In genomic region chr10:77420190-77420589, GRCm38 (mm10) we compare ENCODE assay signal across 26 mouse cellular contexts. TPM values are rescaled to one million over a fixed set of nuclear protein-coding genes. Genes with fewer than 3 reads are reported as not detected.
A peak's percentile ranks its signal among the peaks of the same experiment; 100 is the strongest.
DNase-seq lines count a peak whose midpoint lies in the region; ATAC-seq and TF ChIP-seq lines count a peak whose summit lies in the region.
"Had no signal": no experiment of that assay in that cellular context is flagged by ENCODE, and none has a peak within 500 bp of the region (broad histone marks: within the 10 kb centered on the region; RNA-seq: fewer than 3 reads in every experiment).

No protein-coding gene starts in this region.

- H3K4me2 ChIP-seq in myocyte (ENCODE audit: low read depth) = peak overlapping the region; percentile 98
- H3K4me2 ChIP-seq: embryonic facial prominence, embryonic 13.5 days; embryonic facial prominence, embryonic 15.5 days; forebrain, embryonic 12.5 days had no signal

- H3K27ac ChIP-seq in testis, adult 2 months (ENCODE audit: control insufficient read depth, insufficient read depth, low read depth, low read length) = no peak overlapping the region
- H3K27ac ChIP-seq: embryonic facial prominence, embryonic 13.5 days; embryonic facial prominence, embryonic 15.5 days; forebrain, embryonic 10.5 days; forebrain, embryonic 12.5 days had no signal

- H3ac ChIP-seq in myocyte (ENCODE audit: control insufficient read depth, insufficient read length) = no peak overlapping the region

- H3K4me3 ChIP-seq in testis, adult 2 months (ENCODE audit: control insufficient read depth, low read depth, low read length) = peak overlapping the region; percentile 36; the same call in 1 of the 2 replicates
- H3K4me3 ChIP-seq in myocyte = no peak overlapping the region
- H3K4me3 ChIP-seq: embryonic facial prominence, embryonic 13.5 days; embryonic facial prominence, embryonic 15.5 days; erythroblast, embryonic 14.5 days; forebrain, embryonic 10.5 days; forebrain, embryonic 12.5 days had no signal

- no peaks in the 10 kb centered on the region for H3K79me2 ChIP-seq in myocyte (ENCODE audit: control insufficient read depth, insufficient read depth)

- no peak for TF ChIP-seq CTCF in testis, adult 2 months (IDR thresholded peaks at IDR 0.05; ENCODE audit: control insufficient read depth, insufficient read depth, insufficient replicate concordance, low read depth, low read length)

- DNase-seq in testis, postnatal 14 days (ENCODE audit: low spot score) = no peak
- peak; percentile 6 for DNase-seq in 416B (ENCODE audit: low read depth)
- DNase-seq in kidney, adult 11 months = no peak
- DNase-seq: adrenal gland, adult 8-10 months; adrenal gland, postnatal 14 days; adrenal gland, postnatal 36 days; cerebellum, adult 11-12 months; cerebellum, adult 2 months; cerebellum, adult 9-10 months; cerebellum, postnatal 10 days; cerebellum, postnatal 25 days; embryo, embryonic 11 days had no signal

- ATAC-seq in inflammation-experienced regulatory T-cells, adult 6 months = no peak
- ATAC-seq: activated CD4-positive, CD25-positive, alpha-beta regulatory T cell, adult 4 months; CD4-positive, CD25-positive, alpha-beta regulatory T cell, adult 4 months; forebrain, embryonic 14.5 days; forebrain, embryonic 16.5 days; Patski had no signal

- peaks cover 12% of the 10 kb centered on the region for H3K4me1 ChIP-seq in testis, adult 2 months (ENCODE audit: control insufficient read depth, insufficient read depth, low read length)

- H3K36me3 ChIP-seq in testis, adult 2 months (ENCODE audit: control insufficient read depth, insufficient read depth, low read length) = no peaks in the 10 kb centered on the region
- H3K36me3 ChIP-seq in myocyte (ENCODE audit: control insufficient read depth, insufficient read depth) = no peaks in the 10 kb centered on the region
- H3K36me3 ChIP-seq: embryonic facial prominence, embryonic 13.5 days; embryonic facial prominence, embryonic 15.5 days; forebrain, embryonic 10.5 days; forebrain, embryonic 12.5 days; G1E had no signal

- no peak for TF ChIP-seq POLR2A in testis, adult 2 months (IDR thresholded peaks at IDR 0.05; ENCODE audit: control insufficient read depth, low read depth, low read length)
- TF ChIP-seq POLR2A in myocyte (IDR thresholded peaks at IDR 0.05; ENCODE audit: insufficient read length, low read depth) = no peak

- H3K27me3 ChIP-seq in testis, adult 2 months (ENCODE audit: control insufficient read depth, insufficient read depth, low read length) = no peaks in the 10 kb centered on the region
- H3K27me3 ChIP-seq in myocyte (ENCODE audit: control insufficient read depth, insufficient read depth, insufficient read length) = no peaks in the 10 kb centered on the region
- H3K27me3 ChIP-seq: Patski had no signal

TF ChIP-seq in myocyte, 11 proteins besides CTCF, POLR2A, EP300 and RAD21:
- TF ChIP-seq MAX (IDR thresholded peaks at IDR 0.05; ENCODE audit: low read depth) (no peak), MYOG (IDR thresholded peaks at IDR 0.05; ENCODE audit: control insufficient read depth in 1 of 3, insufficient read depth in 1 of 3, insufficient read length in 2 of 3, low read depth in 2 of 3) (peak in 1 of 3 experiments; percentile 35), TCF12 (IDR thresholded peaks at IDR 0.05; ENCODE audit: insufficient read depth, poor library complexity, severe bottlenecking) (peak; percentile 42), MYOD1 (IDR thresholded peaks at IDR 0.05; ENCODE audit: control insufficient read depth in 1 of 3, insufficient read length in 2 of 3, low read depth in 2 of 3) (peak in 2 of 3 experiments; percentile 54 to 65), TCF3 (IDR thresholded peaks at IDR 0.05; ENCODE audit: insufficient read length, low read depth) (no peak), E2F4 (IDR thresholded peaks at IDR 0.05; ENCODE audit: insufficient read depth) (no peak), CEBPB (IDR thresholded peaks at IDR 0.05; ENCODE audit: insufficient read depth, poor library complexity, severe bottlenecking) (no peak)

RNA-seq across cellular contexts. Expression of gene Adarb1, which starts 2.1 kb away (rescaled TPM):
- 10.9 and 12.9 TPM in 2 replicates for polyA plus RNA-seq in testis, adult 2 months (2012; rRNA removed)
- polyA plus RNA-seq in myocyte (2012; fragmentation: generic; extraction: Trizol) = 4.5 TPM
- under 1 TPM; 0.55 to 0.74 (median 0.63) TPM for polyA plus RNA-seq in inflammation-experienced regulatory T-cells, adult 6 months (2017; shearing (Covaris generic))
- polyA plus RNA-seq: erythroblast, embryonic 14.5 days; G1E had no signal
